In genomic region chr2:119846929-119847328, GRCm38 (mm10) we compare ENCODE assay signal across 13 mouse cellular contexts. TPM values are rescaled to one million over a fixed set of nuclear protein-coding genes. Genes with fewer than 3 reads are reported as not detected.
DNase-seq lines count a peak whose midpoint lies in the region; ATAC-seq lines count a peak whose summit lies in the region.
"Had no signal": no experiment of that assay in that cellular context is flagged by ENCODE, and none has a peak within 500 bp of the region (broad histone marks: within the 10 kb centered on the region; RNA-seq: fewer than 3 reads in every experiment).

No protein-coding gene starts in this region.

- H3K9ac ChIP-seq in intestine, embryonic 15.5 days = no peak overlapping the region
- H3K9ac ChIP-seq: embryonic facial prominence, embryonic 13.5 days; heart, embryonic 13.5 days; neural tube, embryonic 13.5 days had no signal

- H3K4me2 ChIP-seq in intestine, embryonic 15.5 days (replicated peaks) = no peak overlapping the region
- H3K4me2 ChIP-seq: embryonic facial prominence, embryonic 13.5 days; heart, embryonic 13.5 days; neural tube, embryonic 13.5 days had no signal

- no peaks in the 10 kb centered on the region for H3K36me3 ChIP-seq in intestine, embryonic 15.5 days
- H3K36me3 ChIP-seq: embryonic facial prominence, embryonic 13.5 days; heart, embryonic 13.5 days; neural tube, embryonic 13.5 days had no signal

- H3K27me3 ChIP-seq in intestine, embryonic 15.5 days (replicated peaks) = no peaks in the 10 kb centered on the region
- H3K27me3 ChIP-seq: embryonic facial prominence, embryonic 13.5 days; heart, embryonic 13.5 days; neural tube, embryonic 13.5 days had no signal

- DNase-seq in adrenal gland, adult 2 months = peak; percentile 14
- DNase-seq in adrenal gland, postnatal 4 days (ENCODE audit: low spot score in 2 of 2) = no peak
- peak; percentile 20 for DNase-seq in retina, adult 2 months (ENCODE audit: low read depth, low spot score)
- no peak for DNase-seq in retina, embryonic 14.5 days (ENCODE audit: low spot score)
- peak; percentile 96 for DNase-seq in cerebellum, postnatal 10 days
- DNase-seq in heart, postnatal 36 days = peak; percentile 13 to 15
- DNase-seq in testis, postnatal 14 days (ENCODE audit: low spot score) = no peak

- H3K4me1 ChIP-seq in intestine, embryonic 15.5 days (replicated peaks) = no peaks in the 10 kb centered on the region
- H3K4me1 ChIP-seq: embryonic facial prominence, embryonic 13.5 days; neural tube, embryonic 13.5 days had no signal

- H3K4me3 ChIP-seq in intestine, embryonic 15.5 days (replicated peaks) = no peak overlapping the region
- H3K4me3 ChIP-seq: embryonic facial prominence, embryonic 13.5 days; heart, embryonic 13.5 days; left cerebral cortex, adult 2 months; neural tube, embryonic 13.5 days had no signal

- H3K9me3 ChIP-seq in intestine, embryonic 15.5 days = no peaks in the 10 kb centered on the region
- H3K9me3 ChIP-seq: embryonic facial prominence, embryonic 13.5 days; heart, embryonic 13.5 days; neural tube, embryonic 13.5 days had no signal

- intact Hi-C loops in heart, postnatal 36 days (cut with DNase I) = no loop called here

- no peak for ATAC-seq in intestine, embryonic 15.5 days
- ATAC-seq: activated CD4-positive, CD25-positive, alpha-beta regulatory T cell, adult 4 months had no signal

- 72% methylated on average over 4 of the region's 4 CpGs for WGBS in intestine, embryonic 15.5 days

- H3K27ac ChIP-seq in intestine, embryonic 15.5 days = no peak overlapping the region
- H3K27ac ChIP-seq: embryonic facial prominence, embryonic 13.5 days; heart, embryonic 13.5 days; left cerebral cortex, adult 2 months; neural tube, embryonic 13.5 days had no signal

RNA-seq across cellular contexts. Expression of gene Tyro3, which starts 49.4 kb away (rescaled TPM):
- total RNA-seq in adrenal gland, adult 2 months (2021) = 1 to 10 TPM; 3.9 to 5.7 TPM
- polyA plus RNA-seq in adrenal gland, adult 2 months (2012; rRNA removed) = 4.1 and 5.5 TPM in 2 replicates
- total RNA-seq in adrenal gland, postnatal 4 days (2021) = 10 to 100 TPM; 13.3 to 15.6 TPM
- total RNA-seq in heart, postnatal 36 days (2021) = 1 to 10 TPM; 1.7 to 2.4 TPM
- polyA plus RNA-seq in intestine, embryonic 15.5 days (2015; fragmentation: Nextera tagmentation; extraction: Ambion mirVana) = 14.7 and 15.5 TPM in 2 replicates

RNA-seq across cellular contexts. Expression of gene Mga, which starts 50.1 kb away (rescaled TPM):
- total RNA-seq in adrenal gland, adult 2 months (2021) = 10 to 100 TPM; 40.5 to 43.6 TPM
- 8.1 and 10.3 TPM in 2 replicates for polyA plus RNA-seq in adrenal gland, adult 2 months (2012; rRNA removed)
- total RNA-seq in adrenal gland, postnatal 4 days (2021) = 10 to 100 TPM; 56.9 to 58.7 TPM
- total RNA-seq in heart, postnatal 36 days (2021) = 10 to 100 TPM; 36.0 to 39.6 TPM
- polyA plus RNA-seq in intestine, embryonic 15.5 days (2015; fragmentation: Nextera tagmentation; extraction: Ambion mirVana) = 20.3 and 23.7 TPM in 2 replicates

RNA-seq across cellular contexts. Expression of gene Rpap1, which starts 59.6 kb away (rescaled TPM):
- 10 to 100 TPM; 13.6 to 18.7 TPM for total RNA-seq in adrenal gland, adult 2 months (2021)
- 39.1 and 42.3 TPM in 2 replicates for polyA plus RNA-seq in adrenal gland, adult 2 months (2012; rRNA removed)
- total RNA-seq in adrenal gland, postnatal 4 days (2021) = 10 to 100 TPM; 30.0 to 30.8 TPM
- total RNA-seq in heart, postnatal 36 days (2021) = 10 to 100 TPM; 13.2 to 13.4 TPM
- polyA plus RNA-seq in intestine, embryonic 15.5 days (2015; fragmentation: Nextera tagmentation; extraction: Ambion mirVana) = 24.2 and 24.8 TPM in 2 replicates

Comparison
In these comparisons a context has a peak if more than half of its experiments do, and no peak if none do; other contexts are left out.
1. DNase-seq: peak in adrenal gland, adult 2 months (single experiment), retina, adult 2 months (single experiment), cerebellum, postnatal 10 days (2 of 2) and heart, postnatal 36 days (2 of 2); none in adrenal gland, postnatal 4 days (0 of 2), retina, embryonic 14.5 days (single experiment) and testis, postnatal 14 days (single experiment).